Mouse (Mus musculus): Measurements from ENCODE around the gene Mx1. TPM values are rescaled to one million over a fixed set of nuclear protein-coding genes. Genes with fewer than 3 reads are reported as not detected.

Gene Mx1
- polyA plus RNA-seq, 1 experiment from 2014 or later, result not detected

- no peak overlapping the region for H3K9ac ChIP-seq (replicated peaks)
- no peak overlapping the region for H3K4me3 ChIP-seq (replicated peaks)
- no peaks in the 10 kb centered on the region for H3K9me3 ChIP-seq
- H3K4me2 ChIP-seq, result no peak overlapping the region
- no peaks in the 10 kb centered on the region for H3K36me3 ChIP-seq
- no peaks in the 10 kb centered on the region for H3K27me3 ChIP-seq
- ATAC-seq (ENCODE audit: insufficient number of reproducible peaks, insufficient read depth, low FRiP score, low TSS enrichment, low read depth), result no peak
- 90% methylated on average over 1 of the region's 1 CpGs for WGBS
- H3K4me1 ChIP-seq (replicated peaks), result peaks cover 3% of the 10 kb centered on the region; the same call in 1 of the 2 replicates
- no peak overlapping the region for H3K27ac ChIP-seq
Observed at GRCm38 (mm10) chr16:97492369-97492768, 29.7 kb upstream of the Mx1 start.

GRCm38 (mm10) chr16:97478655-97479054 lies 15.9 kb upstream of the Mx1 start:
- 75% methylated on average over 2 of the region's 2 CpGs for WGBS
- no peaks in the 10 kb centered on the region for H3K9me3 ChIP-seq
- no peaks in the 10 kb centered on the region for H3K27me3 ChIP-seq
- no peak overlapping the region for H3K9ac ChIP-seq (replicated peaks)
- no peak overlapping the region for H3K4me2 ChIP-seq
- no peak overlapping the region for H3K27ac ChIP-seq
- H3K4me1 ChIP-seq (replicated peaks), result no peaks in the 10 kb centered on the region
- no peaks in the 10 kb centered on the region for H3K36me3 ChIP-seq
- no peak overlapping the region for H3K4me3 ChIP-seq (replicated peaks)
- ATAC-seq (ENCODE audit: insufficient number of reproducible peaks, insufficient read depth, low FRiP score, low TSS enrichment, low read depth), result no peak

GRCm38 (mm10) chr16:97476524-97476923 lies 13.8 kb upstream of the Mx1 start:
- H3K9me3 ChIP-seq, result no peaks in the 10 kb centered on the region
- H3K27me3 ChIP-seq, result peaks cover 3% of the 10 kb centered on the region; the same call in 1 of the 2 replicates
- H3K9ac ChIP-seq (replicated peaks), result no peak overlapping the region
- WGBS, result 94% methylated on average over 1 of the region's 1 CpGs
- H3K4me1 ChIP-seq (replicated peaks), result no peaks in the 10 kb centered on the region
- H3K36me3 ChIP-seq, result no peaks in the 10 kb centered on the region
- ATAC-seq (ENCODE audit: insufficient number of reproducible peaks, insufficient read depth, low FRiP score, low TSS enrichment, low read depth), result no peak
- H3K4me3 ChIP-seq (replicated peaks), result no peak overlapping the region
- H3K4me2 ChIP-seq, result no peak overlapping the region
- no peak overlapping the region for H3K27ac ChIP-seq

- 88% methylated on average over 3 of the region's 3 CpGs for WGBS
- Histone ChIP-seq H3K27me3 (peaks cover 5% of the 10 kb centered on the region; the same call in 1 of the 2 replicates), H3K4me3 (replicated peaks) (no peak overlapping the region), H3K9me3 (no peaks in the 10 kb centered on the region), H3K4me2 (no peak overlapping the region), H3K9ac (replicated peaks) (no peak overlapping the region), H3K27ac (no peak overlapping the region), H3K36me3 (no peaks in the 10 kb centered on the region), H3K4me1 (replicated peaks) (no peaks in the 10 kb centered on the region)
- no peak for ATAC-seq (ENCODE audit: insufficient number of reproducible peaks, insufficient read depth, low FRiP score, low TSS enrichment, low read depth)
Observed at GRCm38 (mm10) chr16:97475581-97475980, 12.9 kb upstream of the Mx1 start.

GRCm38 (mm10) chr16:97474671-97475070 lies 12.0 kb upstream of the Mx1 start:
- WGBS, result 88% methylated on average over 2 of the region's 2 CpGs
- H3K27me3 ChIP-seq, result peaks cover 7% of the 10 kb centered on the region; the same call in 1 of the 2 replicates
- no peak for ATAC-seq (ENCODE audit: insufficient number of reproducible peaks, insufficient read depth, low FRiP score, low TSS enrichment, low read depth)
- H3K27ac ChIP-seq, result no peak overlapping the region
- H3K9ac ChIP-seq (replicated peaks), result no peak overlapping the region
- no peaks in the 10 kb centered on the region for H3K4me1 ChIP-seq (replicated peaks)
- H3K36me3 ChIP-seq, result no peaks in the 10 kb centered on the region
- no peaks in the 10 kb centered on the region for H3K9me3 ChIP-seq
- H3K4me3 ChIP-seq (replicated peaks), result no peak overlapping the region
- H3K4me2 ChIP-seq, result no peak overlapping the region

- no peak for ATAC-seq (ENCODE audit: insufficient number of reproducible peaks, insufficient read depth, low FRiP score, low TSS enrichment, low read depth)
- Histone ChIP-seq H3K36me3 (no peaks in the 10 kb centered on the region), H3K27ac (no peak overlapping the region), H3K9me3 (no peaks in the 10 kb centered on the region), H3K4me1 (replicated peaks) (no peaks in the 10 kb centered on the region), H3K27me3 (peaks cover 7% of the 10 kb centered on the region; the same call in 1 of the 2 replicates), H3K9ac (replicated peaks) (no peak overlapping the region), H3K4me3 (replicated peaks) (no peak overlapping the region), H3K4me2 (no peak overlapping the region)
- 71% methylated on average over 4 of the region's 4 CpGs for WGBS
Observed at GRCm38 (mm10) chr16:97467993-97468791, 5.5 kb upstream of the Mx1 start.

GRCm38 (mm10) chr16:97467472-97467871 lies 4.8 kb upstream of the Mx1 start:
- peaks cover 7% of the 10 kb centered on the region; the same call in 1 of the 2 replicates for H3K27me3 ChIP-seq
- H3K9me3 ChIP-seq, result no peaks in the 10 kb centered on the region
- H3K4me2 ChIP-seq, result no peak overlapping the region
- no peak overlapping the region for H3K4me3 ChIP-seq (replicated peaks)
- H3K27ac ChIP-seq, result no peak overlapping the region
- peaks cover 7% of the 10 kb centered on the region for H3K4me1 ChIP-seq (replicated peaks)
- H3K36me3 ChIP-seq, result no peaks in the 10 kb centered on the region
- 86% methylated on average over 3 of the region's 3 CpGs for WGBS
- no peak for ATAC-seq (ENCODE audit: insufficient number of reproducible peaks, insufficient read depth, low FRiP score, low TSS enrichment, low read depth)
- H3K9ac ChIP-seq (replicated peaks), result no peak overlapping the region

- WGBS, result 56% methylated on average over 4 of the region's 4 CpGs
Observed at GRCm38 (mm10) chr16:97466182-97466957, 3.7 kb upstream of the Mx1 start.

GRCm38 (mm10) chr16:97461271-97461670 lies 1.4 kb downstream of the Mx1 start:
- Histone ChIP-seq H3K4me1 (replicated peaks) (peaks cover 11% of the 10 kb centered on the region), H3K27ac (no peak overlapping the region), H3K36me3 (no peaks in the 10 kb centered on the region), H3K27me3 (no peaks in the 10 kb centered on the region), H3K4me3 (replicated peaks) (no peak overlapping the region), H3K4me2 (no peak overlapping the region), H3K9me3 (no peaks in the 10 kb centered on the region), H3K9ac (replicated peaks) (no peak overlapping the region)
- WGBS, result 79% methylated on average over 2 of the region's 2 CpGs
- ATAC-seq (ENCODE audit: insufficient number of reproducible peaks, insufficient read depth, low FRiP score, low TSS enrichment, low read depth), result no peak

More at GRCm38 (mm10) chr16:97466182-97466957, 3.7 kb upstream of the Mx1 start:
- H3K4me2 ChIP-seq, result no peak overlapping the region
- 0 out of 2 replicates have a peak, but pooled peaks cover 4% of the 10 kb centered on the region for H3K27me3 ChIP-seq
- H3K4me1 ChIP-seq (replicated peaks), result peaks cover 11% of the 10 kb centered on the region
- H3K9ac ChIP-seq (replicated peaks), result no peak overlapping the region
- ATAC-seq (ENCODE audit: insufficient number of reproducible peaks, insufficient read depth, low FRiP score, low TSS enrichment, low read depth), result no peak
- no peaks in the 10 kb centered on the region for H3K9me3 ChIP-seq
- H3K36me3 ChIP-seq, result no peaks in the 10 kb centered on the region
- H3K4me3 ChIP-seq (replicated peaks), result no peak overlapping the region
- no peak overlapping the region for H3K27ac ChIP-seq

GRCm38 (mm10) chr16:97459831-97460230 lies 2.9 kb downstream of the Mx1 start:
- Histone ChIP-seq H3K4me2 (no peak overlapping the region), H3K9me3 (no peaks in the 10 kb centered on the region), H3K4me1 (replicated peaks) (peaks cover 11% of the 10 kb centered on the region), H3K4me3 (replicated peaks) (no peak overlapping the region), H3K27me3 (no peaks in the 10 kb centered on the region), H3K27ac (no peak overlapping the region), H3K9ac (replicated peaks) (no peak overlapping the region), H3K36me3 (no peaks in the 10 kb centered on the region)
- 79% methylated on average over 1 of the region's 1 CpGs for WGBS
- ATAC-seq (ENCODE audit: insufficient number of reproducible peaks, insufficient read depth, low FRiP score, low TSS enrichment, low read depth), result no peak

- no peaks in the 10 kb centered on the region for H3K36me3 ChIP-seq
- H3K4me1 ChIP-seq (replicated peaks), result no peaks in the 10 kb centered on the region
- H3K27ac ChIP-seq, result no peak overlapping the region
- H3K4me2 ChIP-seq, result no peak overlapping the region
- no peak for ATAC-seq (ENCODE audit: insufficient number of reproducible peaks, insufficient read depth, low FRiP score, low TSS enrichment, low read depth)
- no peaks in the 10 kb centered on the region for H3K9me3 ChIP-seq
- H3K27me3 ChIP-seq, result no peaks in the 10 kb centered on the region
- H3K9ac ChIP-seq (replicated peaks), result no peak overlapping the region
- no peak overlapping the region for H3K4me3 ChIP-seq (replicated peaks)
Observed at GRCm38 (mm10) chr16:97447386-97447785, 15.3 kb downstream of the Mx1 start.
